Comparison of ENCODE assay signal across 11 mouse cellular contexts in genomic region chr16:52125896-52126295, GRCm38 (mm10).
"Had no signal": no experiment of that assay in that cellular context is flagged by ENCODE, and none has a peak within 500 bp of the region (broad histone marks: within the 10 kb centered on the region; RNA-seq: fewer than 3 reads in every experiment).

No protein-coding gene starts in this region.

- ATAC-seq: liver, postnatal 0 days; lung, postnatal 0 days; midbrain, embryonic 13.5 days; midbrain, embryonic 15.5 days had no signal

- DNase-seq: liver, postnatal 0 days; lung, adult 2 months; lung, postnatal 14 days; lung, postnatal 36 days; right cerebral cortex, postnatal 14 days; thymus, adult 2 months; thymus, postnatal 25 days; thymus, postnatal 4 days had no signal
